In genomic region chr1:87811391-87811790, GRCm38 (mm10) we compare ENCODE assay signal across 14 mouse cellular contexts.
"Had no signal": no experiment of that assay in that cellular context is flagged by ENCODE, and none has a peak within 500 bp of the region (broad histone marks: within the 10 kb centered on the region; RNA-seq: fewer than 3 reads in every experiment).

No protein-coding gene starts in this region.

- H3K27me3 ChIP-seq: kidney, embryonic 15.5 days; limb, embryonic 15.5 days; liver, embryonic 12.5 days; megakaryocyte, embryonic 14.5 days; midbrain, embryonic 12.5 days; neural tube, embryonic 15.5 days had no signal

- H3K4me3 ChIP-seq: kidney, embryonic 15.5 days; limb, embryonic 15.5 days; liver, embryonic 12.5 days; megakaryocyte, embryonic 14.5 days; midbrain, embryonic 12.5 days; neural tube, embryonic 15.5 days had no signal

- H3K9ac ChIP-seq: kidney, embryonic 15.5 days; limb, embryonic 15.5 days; liver, embryonic 12.5 days; lung, embryonic 14.5 days; midbrain, embryonic 12.5 days; neural tube, embryonic 15.5 days had no signal

- H3K4me1 ChIP-seq: kidney, embryonic 15.5 days; limb, embryonic 15.5 days; midbrain, embryonic 12.5 days; neural tube, embryonic 15.5 days had no signal

- ATAC-seq: liver, embryonic 12.5 days; midbrain, embryonic 16.5 days had no signal

- H3K36me3 ChIP-seq: kidney, embryonic 15.5 days; limb, embryonic 15.5 days; liver, embryonic 12.5 days; midbrain, embryonic 12.5 days; neural tube, embryonic 15.5 days had no signal

- H3K4me2 ChIP-seq: kidney, embryonic 15.5 days; limb, embryonic 15.5 days; liver, embryonic 12.5 days; lung, embryonic 14.5 days; midbrain, embryonic 12.5 days; neural tube, embryonic 15.5 days had no signal

- H3K9me3 ChIP-seq: kidney, embryonic 15.5 days; limb, embryonic 15.5 days; midbrain, embryonic 12.5 days; neural tube, embryonic 15.5 days had no signal

- DNase-seq: kidney, adult 2 months; kidney, postnatal 14 days; lung, embryonic 14.5 days; lung, postnatal 10 days; lung, postnatal 4 days; thymus, postnatal 4 days had no signal

- H3K27ac ChIP-seq: kidney, embryonic 15.5 days; limb, embryonic 15.5 days; liver, embryonic 12.5 days; midbrain, embryonic 12.5 days; neural tube, embryonic 15.5 days; stomach, postnatal 0 days had no signal
